Mouse (Mus musculus) cerebellum, adult 11-12 months (tissue): ENCODE results near the gene Whrn.

Experiments
- DNase-seq: peaks from one replicate; pipeline ENCODE4 v3.0.0; 2022

Whrn gene

GRCm38 (mm10) chr4:63404205-63404604 is 91.6 kb downstream of the Whrn start:
- no peak for DNase-seq

- no peak for DNase-seq
Observed at GRCm38 (mm10) chr4:63403040-63403959, 92.5 kb downstream of the Whrn start, which contains the start of gene Akna. TSS of gene Akna (minus strand) at chr4:63403354.

- DNase-seq: no peak
Observed at GRCm38 (mm10) chr4:63402558-63402957, 93.2 kb downstream of the Whrn start.

GRCm38 (mm10) chr4:63402056-63402455 is 93.7 kb downstream of the Whrn start:
- no peak for DNase-seq

- DNase-seq: no peak
Observed at GRCm38 (mm10) chr4:63401620-63402019, 94.2 kb downstream of the Whrn start.

- DNase-seq: no peak
Observed at GRCm38 (mm10) chr4:63400541-63401306, 95.1 kb downstream of the Whrn start.

GRCm38 (mm10) chr4:63399691-63400270 is 96.0 kb downstream of the Whrn start:
- no peak for DNase-seq

GRCm38 (mm10) chr4:63398854-63399609 is 96.8 kb downstream of the Whrn start:
- DNase-seq: no peak

GRCm38 (mm10) chr4:63397981-63398537 is 97.7 kb downstream of the Whrn start:
- DNase-seq: no peak

GRCm38 (mm10) chr4:63391322-63391721 is 104.5 kb downstream of the Whrn start:
- no peak for DNase-seq

- DNase-seq: no peak
Observed at GRCm38 (mm10) chr4:63389887-63390528, 105.8 kb downstream of the Whrn start.

GRCm38 (mm10) chr4:63389121-63389886 is 106.5 kb downstream of the Whrn start:
- DNase-seq: no peak

- no peak for DNase-seq
Observed at GRCm38 (mm10) chr4:63388029-63388428, 107.8 kb downstream of the Whrn start.

- DNase-seq: no peak
Observed at GRCm38 (mm10) chr4:63385784-63386183, 110.0 kb downstream of the Whrn start.

- DNase-seq: no peak
Observed at GRCm38 (mm10) chr4:63385253-63385652, 110.5 kb downstream of the Whrn start.

GRCm38 (mm10) chr4:63384262-63384661 is 111.5 kb downstream of the Whrn start:
- no peak for DNase-seq

- DNase-seq: no peak
Observed at GRCm38 (mm10) chr4:63383474-63383873, 112.3 kb downstream of the Whrn start.

GRCm38 (mm10) chr4:63382676-63383369 is 113.0 kb downstream of the Whrn start:
- DNase-seq: no peak

- no peak for DNase-seq
Observed at GRCm38 (mm10) chr4:63377483-63377882, 118.3 kb downstream of the Whrn start.

- DNase-seq: no peak
Observed at GRCm38 (mm10) chr4:63375367-63375766, 120.4 kb downstream of the Whrn start.
